Comparison of ENCODE assay signal across 8 mouse cellular contexts in genomic region chr2:73218913-73219312, GRCm38 (mm10). TPM values are rescaled to one million over a fixed set of nuclear protein-coding genes. Genes with fewer than 3 reads are reported as not detected.
DNase-seq lines count a peak whose midpoint lies in the region; ATAC-seq and TF ChIP-seq lines count a peak whose summit lies in the region.

Gene Ola1 (minus strand): TSS chr2:73218924.

- no peak for TF ChIP-seq CTCF in heart, postnatal 0 days (IDR thresholded peaks at IDR 0.05; ENCODE audit: low read depth)

- intact Hi-C loops in left cerebral cortex, postnatal 4 days (cut with DNase I) = no loop called here

- H3K4me2 ChIP-seq in embryonic facial prominence, embryonic 15.5 days (replicated peaks) = no peak within 1 kb of the TSS
- H3K4me2 ChIP-seq in heart, postnatal 0 days (ENCODE audit: low read depth, low read length) = no peak within 1 kb of the TSS
- H3K4me2 ChIP-seq in neural tube, embryonic 14.5 days (ENCODE audit: low read depth, low read length) = no peak within 1 kb of the TSS

- H3K4me3 ChIP-seq in embryonic facial prominence, embryonic 15.5 days (replicated peaks) = no peak within 1 kb of the TSS
- no peak within 1 kb of the TSS for H3K4me3 ChIP-seq in heart, postnatal 0 days (ENCODE audit: low read depth, low read length)
- no peak within 1 kb of the TSS for H3K4me3 ChIP-seq in neural tube, embryonic 14.5 days (ENCODE audit: low read depth, low read length)

- TF ChIP-seq EP300 in heart, postnatal 0 days (IDR thresholded peaks at IDR 0.05; ENCODE audit: low read depth) = no peak

- no peaks in the 10 kb centered on the region for H3K9me3 ChIP-seq in embryonic facial prominence, embryonic 15.5 days (replicated peaks)
- no peaks in the 10 kb centered on the region for H3K9me3 ChIP-seq in heart, postnatal 0 days (replicated peaks; ENCODE audit: control insufficient read depth, low read length)
- H3K9me3 ChIP-seq in neural tube, embryonic 14.5 days (ENCODE audit: control insufficient read depth, low read length) = no peaks in the 10 kb centered on the region

- ATAC-seq in embryonic facial prominence, embryonic 15.5 days (ENCODE audit: insufficient number of reproducible peaks, low FRiP score, low TSS enrichment, low read depth) = no peak
- ATAC-seq in heart, postnatal 0 days (ENCODE audit: insufficient read depth, low read depth) = no peak
- no peak for ATAC-seq in neural tube, embryonic 14.5 days (ENCODE audit: low read depth)

- no peak within 1 kb of the TSS for H3K9ac ChIP-seq in embryonic facial prominence, embryonic 15.5 days
- no peak within 1 kb of the TSS for H3K9ac ChIP-seq in heart, postnatal 0 days (replicated peaks; ENCODE audit: low read depth, low read length)
- no peak within 1 kb of the TSS for H3K9ac ChIP-seq in neural tube, embryonic 14.5 days (replicated peaks; ENCODE audit: low read depth, low read length)

- H3K27ac ChIP-seq in embryonic facial prominence, embryonic 15.5 days (replicated peaks) = no peak within 1 kb of the TSS
- no peak within 1 kb of the TSS for H3K27ac ChIP-seq in heart, postnatal 0 days (ENCODE audit: low read depth)
- H3K27ac ChIP-seq in neural tube, embryonic 14.5 days (ENCODE audit: low read depth, low read length) = no peak within 1 kb of the TSS

- H3K4me1 ChIP-seq in embryonic facial prominence, embryonic 15.5 days = no peaks in the 10 kb centered on the region
- H3K4me1 ChIP-seq in heart, postnatal 0 days (ENCODE audit: control insufficient read depth, insufficient read depth) = no peaks in the 10 kb centered on the region
- no peaks in the 10 kb centered on the region for H3K4me1 ChIP-seq in neural tube, embryonic 14.5 days (ENCODE audit: control insufficient read depth, insufficient read depth, low read length)

- no peaks in the 10 kb centered on the region for H3K36me3 ChIP-seq in embryonic facial prominence, embryonic 15.5 days
- no peaks in the 10 kb centered on the region for H3K36me3 ChIP-seq in heart, postnatal 0 days (replicated peaks; ENCODE audit: control insufficient read depth, insufficient read depth, low read length)
- no peaks in the 10 kb centered on the region for H3K36me3 ChIP-seq in neural tube, embryonic 14.5 days (ENCODE audit: control insufficient read depth, insufficient read depth, low read length)

- 84% methylated on average over 5 of the region's 5 CpGs for WGBS in embryonic facial prominence, embryonic 15.5 days
- 87% methylated on average over 5 of the region's 5 CpGs for WGBS in heart, postnatal 0 days
- WGBS in neural tube, embryonic 14.5 days = 83% methylated on average over 5 of the region's 5 CpGs

- no peak for DNase-seq in layer of hippocampus, adult 8-10 months (ENCODE audit: low spot score in 2 of 2)
- DNase-seq in layer of hippocampus, adult 9-10 months (ENCODE audit: low spot score) = no peak
- DNase-seq in heart, postnatal 0 days (ENCODE audit: low spot score) = no peak
- no peak for DNase-seq in left cerebral cortex, postnatal 4 days
- DNase-seq in cerebellum, adult 11-12 months = no peak
- no peak for DNase-seq in spleen, postnatal 10 days (ENCODE audit: low spot score in 2 of 2)

- no peaks in the 10 kb centered on the region for H3K27me3 ChIP-seq in embryonic facial prominence, embryonic 15.5 days
- H3K27me3 ChIP-seq in heart, postnatal 0 days (ENCODE audit: control insufficient read depth, insufficient read depth, low read length) = no peaks in the 10 kb centered on the region
- no peaks in the 10 kb centered on the region; the same call in 1 of the 2 replicates for H3K27me3 ChIP-seq in neural tube, embryonic 14.5 days (ENCODE audit: control insufficient read depth, insufficient read depth, low read length)

RNA-seq across cellular contexts. Expression of gene Ola1, which starts in this region (rescaled TPM):
- total RNA-seq in layer of hippocampus, adult 8-10 months (2022) = 100 to 1,000 TPM; 109 to 114 (median 110) TPM
- polyA plus RNA-seq in embryonic facial prominence, embryonic 15.5 days (2015; fragmentation: Nextera tagmentation; extraction: Ambion mirVana) = 90.7 and 91.1 TPM in 2 replicates
- total RNA-seq in heart, postnatal 0 days (2014; rRNA removed; ENCODE audit: low replicate concordance) = 33.3 and 34.6 TPM in 2 replicates
- 66.2 and 67.0 TPM in 2 replicates for polyA plus RNA-seq in heart, postnatal 0 days (2015; fragmentation: Nextera tagmentation; extraction: Ambion mirVana)
- 100 to 1,000 TPM in 1 of 2 experiments, 10 to 100 TPM in 1; 99.6 to 106 TPM for total RNA-seq in left cerebral cortex, postnatal 4 days (2021)
- 102 and 113 TPM in 2 replicates for polyA plus RNA-seq in neural tube, embryonic 14.5 days (2014; fragmentation: Nextera tagmentation; extraction: Ambion mirVana)
